Mouse (Mus musculus): ENCODE results near the gene Dmrtc2.
A peak's percentile ranks its signal among the peaks of the same experiment; 100 is the strongest.

Dmrtc2 gene

GRCm38 (mm10) chr7:24869532-24870165, at the start of gene Dmrtc2, which contains the start of gene Lypd4:
TSS of gene Dmrtc2 (plus strand) at chr7:24870057.
TSS of gene Lypd4 (minus strand) at chr7:24869941.
- no peak for DNase-seq (ENCODE audit: low read depth, low spot score)

GRCm38 (mm10) chr7:24824452-24824851, 45.4 kb upstream of the Dmrtc2 start:
- DNase-seq (ENCODE audit: low read depth, low spot score): no peak

- no peak for DNase-seq (ENCODE audit: low read depth, low spot score)
Measured at GRCm38 (mm10) chr7:24827181-24827580, 42.7 kb upstream of the Dmrtc2 start.

- peak; percentile 80 for DNase-seq (ENCODE audit: low read depth, low spot score)
Measured at GRCm38 (mm10) chr7:24838732-24839409, 31.0 kb upstream of the Dmrtc2 start.

- DNase-seq (ENCODE audit: low read depth, low spot score): peak; percentile 49
Measured at GRCm38 (mm10) chr7:24839410-24839808, 30.4 kb upstream of the Dmrtc2 start.

- peak; percentile 27 for DNase-seq (ENCODE audit: low read depth, low spot score)
Measured at GRCm38 (mm10) chr7:24840331-24840730, 29.5 kb upstream of the Dmrtc2 start.

GRCm38 (mm10) chr7:24841009-24841408, 28.8 kb upstream of the Dmrtc2 start:
- DNase-seq (ENCODE audit: low read depth, low spot score): no peak

- DNase-seq (ENCODE audit: low read depth, low spot score): no peak
Measured at GRCm38 (mm10) chr7:24844144-24844543, 25.7 kb upstream of the Dmrtc2 start.

- no peak for DNase-seq (ENCODE audit: low read depth, low spot score)
Measured at GRCm38 (mm10) chr7:24845181-24845580, 24.7 kb upstream of the Dmrtc2 start.

GRCm38 (mm10) chr7:24845713-24846112, 24.1 kb upstream of the Dmrtc2 start:
- peak; percentile 89 for DNase-seq (ENCODE audit: low read depth, low spot score)

- DNase-seq (ENCODE audit: low read depth, low spot score): peak; percentile 81
Measured at GRCm38 (mm10) chr7:24846576-24846975, 23.3 kb upstream of the Dmrtc2 start.

GRCm38 (mm10) chr7:24850162-24850561, 19.7 kb upstream of the Dmrtc2 start:
- DNase-seq (ENCODE audit: low read depth, low spot score): peak; percentile 85

- DNase-seq (ENCODE audit: low read depth, low spot score): peak; percentile 89
Measured at GRCm38 (mm10) chr7:24850899-24851303, 19.0 kb upstream of the Dmrtc2 start.

GRCm38 (mm10) chr7:24851596-24852325, 18.1 kb upstream of the Dmrtc2 start:
- DNase-seq (ENCODE audit: low read depth, low spot score): peak; percentile 78

- DNase-seq (ENCODE audit: low read depth, low spot score): peak; percentile 91
Measured at GRCm38 (mm10) chr7:24852557-24853232, 17.2 kb upstream of the Dmrtc2 start.

GRCm38 (mm10) chr7:24853233-24853563, 16.7 kb upstream of the Dmrtc2 start:
- DNase-seq (ENCODE audit: low read depth, low spot score): no peak

GRCm38 (mm10) chr7:24853695-24854094, 16.2 kb upstream of the Dmrtc2 start:
- peak; percentile 16 for DNase-seq (ENCODE audit: low read depth, low spot score)

GRCm38 (mm10) chr7:24856460-24857120, 13.3 kb upstream of the Dmrtc2 start:
- no peak for DNase-seq (ENCODE audit: low read depth, low spot score)

GRCm38 (mm10) chr7:24859234-24859633, 10.6 kb upstream of the Dmrtc2 start:
- DNase-seq (ENCODE audit: low read depth, low spot score): no peak

- DNase-seq (ENCODE audit: low read depth, low spot score): no peak
Measured at GRCm38 (mm10) chr7:24861913-24862312, 7.9 kb upstream of the Dmrtc2 start, which contains the start of gene Gm9844. TSS of gene Gm9844 (plus strand) at chr7:24862213.

GRCm38 (mm10) chr7:24862853-24863252, 7.0 kb upstream of the Dmrtc2 start:
- DNase-seq (ENCODE audit: low read depth, low spot score): no peak
